Mouse (Mus musculus) embryo, embryonic 10 days (tissue): ENCODE data around the gene Fam221a.
"Not testable (repeated sequence)": the region's sequence is repeated elsewhere in the genome, so short reads cannot be mapped to it uniquely, and the experiment has no call there.

Experiments used
- DNase-seq: peaks from one replicate; pipeline ENCODE4 v3.0.0-alpha.2; 2015; ENCODE audit warnings: low spot score

The Fam221a gene

GRCm38 (mm10) chr6:49394276-49394675, 26.7 kb downstream of the Fam221a start:
- no peak for DNase-seq

- no peak for DNase-seq
Measured at GRCm38 (mm10) chr6:49395316-49395715, 27.8 kb downstream of the Fam221a start, which contains the start of gene Stk31. Gene Stk31 (plus strand): TSS chr6:49395604.

- DNase-seq, result peak; percentile 52
Measured at GRCm38 (mm10) chr6:49397466-49397865, 29.9 kb downstream of the Fam221a start.

- peak; percentile 10 for DNase-seq
Measured at GRCm38 (mm10) chr6:49398365-49398764, 30.8 kb downstream of the Fam221a start.

- no peak for DNase-seq
Measured at GRCm38 (mm10) chr6:49410830-49411229, 43.3 kb downstream of the Fam221a start.

- DNase-seq, result not testable (repeated sequence)
Measured at GRCm38 (mm10) chr6:49412967-49413366, 45.4 kb downstream of the Fam221a start.

- no peak for DNase-seq
Measured at GRCm38 (mm10) chr6:49415971-49416370, 48.4 kb downstream of the Fam221a start.

- DNase-seq, result no peak
Measured at GRCm38 (mm10) chr6:49437306-49437705, 69.8 kb downstream of the Fam221a start.
